Mouse (Mus musculus) urinary bladder, postnatal 36 days (tissue): ENCODE measurements at regions not wholly inside any gene's neighbourhood (a gene's known extent, or its start where the extent isn't known, plus 50 kb on each side); places are given as distances from the start of the nearest gene placed in this dataset.

Experiments
- DNase-seq, 2 experiments: peaks; one replicate each; pipeline ENCODE4 v3.0.0; 2022; ENCODE audit warnings: low spot score in 2 of 2, mixed read lengths in 1 of 2

GRCm38 (mm10) chr9:101402544-101403194 lies 151.1 kb upstream of the Ppp2r3a start:
- DNase-seq: no peak

- no peak for DNase-seq
These were observed 149.8 kb upstream of the Ppp2r3a start for GRCm38 (mm10) chr9:101401416-101401815.

GRCm38 (mm10) chr9:101398858-101399257 lies 147.3 kb upstream of the Ppp2r3a start:
- no peak for DNase-seq

- no peak for DNase-seq
These were observed 117.8 kb upstream of the Ppp2r3a start for GRCm38 (mm10) chr9:101369380-101369779.

- no peak for DNase-seq
These were observed 105.0 kb upstream of the Ppp2r3a start for GRCm38 (mm10) chr9:101356607-101357006.

- no peak for DNase-seq
These were observed 97.2 kb upstream of the Ppp2r3a start for GRCm38 (mm10) chr9:101348771-101349170.

GRCm38 (mm10) chr9:101342887-101343286 lies 91.3 kb upstream of the Ppp2r3a start:
- DNase-seq: peak; percentile 51 to 69

GRCm38 (mm10) chr9:101340796-101341465 lies 89.3 kb upstream of the Ppp2r3a start:
- no peak for DNase-seq

GRCm38 (mm10) chr9:101329032-101329824 lies 77.6 kb upstream of the Ppp2r3a start:
- DNase-seq: no peak

GRCm38 (mm10) chr9:101326961-101327360 lies 75.4 kb upstream of the Ppp2r3a start:
- no peak for DNase-seq

- peak; percentile 35 to 45 for DNase-seq
These were observed 62.4 kb upstream of the Ppp2r3a start for GRCm38 (mm10) chr9:101314036-101314435.

- no peak for DNase-seq
These were observed 54.9 kb upstream of the Ppp2r3a start for GRCm38 (mm10) chr9:101306408-101306935.

- DNase-seq: no peak
These were observed 54.1 kb upstream of the Ppp2r3a start for GRCm38 (mm10) chr9:101305730-101306129.
